Mouse (Mus musculus): Measurements from ENCODE around the gene Itgb2l.

DNA sequence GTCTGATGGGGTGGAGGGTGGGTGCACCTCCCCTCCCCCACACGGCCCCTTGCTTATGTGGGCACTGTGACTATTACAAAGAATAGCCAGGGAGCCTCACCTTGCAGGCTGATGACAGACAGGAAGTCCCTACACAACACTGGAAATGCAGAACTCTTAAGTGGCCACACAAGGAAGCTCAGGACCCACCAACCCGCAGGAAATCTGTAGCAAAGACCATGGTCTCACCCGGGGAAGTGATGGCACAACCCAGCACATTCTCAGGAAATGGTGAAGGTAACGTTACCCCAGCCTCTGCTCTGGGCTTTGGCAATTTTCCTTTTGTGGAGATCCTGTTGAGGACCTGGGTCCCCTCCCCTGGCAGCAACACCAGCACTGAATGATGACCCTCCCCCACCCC lies 3.7 kb downstream of the Itgb2l start:
- TF ChIP-seq CTCF (IDR thresholded peaks at IDR 0.05; ENCODE audit: low read depth), result no peak
- TF ChIP-seq EP300 (IDR thresholded peaks at IDR 0.05; ENCODE audit: low read depth), result no peak
